Mouse (Mus musculus): Measurements from ENCODE around the gene Sstr4.

GRCm38 (mm10) chr2:148393149-148393548 lies 2.0 kb upstream of the Sstr4 start:
- TF ChIP-seq POLR2A (IDR thresholded peaks at IDR 0.05; ENCODE audit: borderline replicate concordance, insufficient read depth, low read length): no peak
- TF ChIP-seq CTCF (IDR thresholded peaks at IDR 0.05; ENCODE audit: borderline replicate concordance, insufficient read depth, low read depth, low read length): no peak
